Mouse (Mus musculus) liver (tissue): ENCODE data around the gene Cfap46.

Experiments used
- DNase-seq: peaks from one replicate; pipeline ENCODE4 v3.0.0-alpha.2; 2020; ENCODE audit warnings: mixed read lengths

The Cfap46 gene

DNA sequence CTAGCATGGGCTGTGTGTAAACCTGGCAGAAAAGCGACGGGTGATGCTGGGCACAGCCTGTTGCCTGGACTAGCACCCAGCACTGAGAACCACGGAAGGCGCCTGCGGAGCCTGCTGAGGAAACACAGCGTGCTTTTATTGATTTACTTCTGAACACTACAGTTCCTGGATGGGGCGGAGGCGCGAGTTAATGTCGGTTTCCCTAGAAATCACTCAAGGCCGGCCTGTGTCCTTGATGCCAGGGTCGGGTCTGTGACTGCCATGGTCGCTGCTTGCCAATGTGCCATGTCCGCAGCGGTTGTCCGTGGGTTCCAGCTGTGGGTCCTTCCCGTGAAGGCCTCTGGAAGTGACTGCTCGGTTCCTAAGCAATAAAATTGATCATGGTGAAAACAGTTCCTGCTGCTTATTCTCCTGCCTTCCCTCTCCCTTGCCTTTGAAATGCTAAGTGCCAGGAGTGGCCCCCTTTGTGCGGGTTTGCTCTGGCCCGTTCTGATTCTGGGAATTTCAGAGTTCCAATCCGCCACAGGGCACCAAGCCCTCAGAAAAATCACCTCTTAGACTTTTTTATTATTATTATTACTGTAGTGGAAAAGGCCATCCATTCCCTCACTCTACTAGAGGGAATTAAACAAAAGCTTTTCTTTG is 104.2 kb downstream of the Cfap46 start:
- no peak for DNase-seq

GRCm38 (mm10) chr7:139576064-139576686 is 107.4 kb downstream of the Cfap46 start:
- DNase-seq: no peak

- DNase-seq: no peak
Measured at GRCm38 (mm10) chr7:139572665-139573064, 111.0 kb downstream of the Cfap46 start.

GRCm38 (mm10) chr7:139570788-139571187 is 112.8 kb downstream of the Cfap46 start:
- no peak for DNase-seq

GRCm38 (mm10) chr7:139566533-139566932 is 117.1 kb downstream of the Cfap46 start:
- no peak for DNase-seq

- no peak for DNase-seq
Measured at GRCm38 (mm10) chr7:139565998-139566397, 117.6 kb downstream of the Cfap46 start.

- no peak for DNase-seq
Measured at GRCm38 (mm10) chr7:139564161-139564560, 119.5 kb downstream of the Cfap46 start.

GRCm38 (mm10) chr7:139563425-139563824 is 120.2 kb downstream of the Cfap46 start:
- no peak for DNase-seq

DNA sequence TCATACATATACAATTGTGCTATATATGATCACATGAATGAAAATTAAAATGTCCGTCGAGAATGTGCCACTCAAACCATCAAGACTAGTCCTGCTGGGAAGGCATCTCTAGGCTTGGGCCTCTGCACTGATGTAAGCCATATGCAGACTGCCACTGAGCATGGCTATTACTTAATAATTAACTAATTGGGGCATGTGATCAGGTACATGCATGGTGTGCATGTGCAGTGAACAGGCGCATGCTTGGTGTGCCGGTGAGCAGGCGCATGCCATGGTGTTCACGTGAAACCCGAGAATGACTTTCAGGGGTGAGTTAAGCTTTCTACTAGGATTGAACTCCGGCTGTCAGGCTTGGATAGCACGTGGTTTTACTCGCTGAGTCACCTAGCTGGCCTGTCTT is 124.0 kb downstream of the Cfap46 start:
- DNase-seq: no peak

- DNase-seq: no peak
Measured at GRCm38 (mm10) chr7:139556746-139557526, 126.7 kb downstream of the Cfap46 start.

- no peak for DNase-seq
Measured at GRCm38 (mm10) chr7:139556331-139556730, 127.3 kb downstream of the Cfap46 start.

DNA sequence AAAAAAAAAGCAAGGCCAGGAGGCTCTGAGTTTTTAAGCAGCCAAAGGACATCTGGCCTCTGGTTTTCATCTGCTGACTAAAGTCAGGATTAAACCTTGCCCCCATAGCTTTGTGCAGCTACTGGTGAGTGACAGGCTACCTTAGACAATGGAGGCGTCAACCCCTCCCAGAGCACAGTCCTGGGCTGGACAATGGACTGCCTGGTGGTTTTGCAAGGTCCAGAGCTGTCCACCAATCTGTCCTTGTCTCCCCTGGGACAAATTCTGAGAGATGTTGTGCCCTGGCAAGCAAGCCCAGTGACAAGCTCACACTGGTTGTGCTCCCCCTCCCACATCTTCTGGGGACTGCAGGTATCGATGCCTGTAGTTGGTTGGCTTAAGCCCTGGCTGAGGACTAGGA is 132.1 kb downstream of the Cfap46 start:
- DNase-seq: no peak
